Mouse (Mus musculus) heart, embryonic 11.5 days (tissue): ENCODE measurements at regions not wholly inside any gene's neighbourhood (a gene's known extent, or its start where the extent isn't known, plus 50 kb on each side); places are given as distances from the start of the nearest gene placed in this dataset.
A peak's percentile ranks its signal among the peaks of the same experiment; 100 is the strongest.

Experiments
- ATAC-seq: fragments of 200-750 bp; cut with Nextera tagmentation; replicated peaks from 2 replicates; pipeline ENCODE4 v1.8.0; 2017; ENCODE audit warnings: moderate library complexity; ENCODE audit not compliant: insufficient number of reproducible peaks, low FRiP score, low TSS enrichment
- H3K27ac ChIP-seq: fragments of 300-500 bp; sonication (generic); 2 replicates; pipeline ENCODE4 v1.5.1; 2014; ENCODE audit warnings: mild to moderate bottlenecking, low read depth, low read length
- H3K27me3 ChIP-seq: fragments of 300-500 bp; sonication (generic); 2 replicates; pipeline ENCODE4 v1.6.1; 2014; ENCODE audit warnings: mild to moderate bottlenecking, low read length, mixed read lengths; ENCODE audit not compliant: control insufficient read depth, insufficient read depth
- H3K36me3 ChIP-seq: fragments of 300-500 bp; sonication (generic); 2 replicates; pipeline ENCODE4 v1.6.1; 2014; ENCODE audit warnings: mild to moderate bottlenecking, low read length, moderate library complexity, mixed read lengths; ENCODE audit not compliant: control insufficient read depth, insufficient read depth
- H3K4me1 ChIP-seq: fragments of 300-500 bp; sonication (generic); 2 replicates; pipeline ENCODE4 v1.6.1; 2014; ENCODE audit warnings: low read length; ENCODE audit not compliant: control insufficient read depth, insufficient read depth
- H3K4me2 ChIP-seq: fragments of 300-500 bp; sonication (generic); 2 replicates; pipeline ENCODE4 v1.6.1; 2014; ENCODE audit warnings: mild to moderate bottlenecking, moderate library complexity
- H3K4me3 ChIP-seq: fragments of 300-500 bp; sonication (generic); 2 replicates; pipeline ENCODE4 v1.5.1; 2014; ENCODE audit warnings: low read depth, low read length
- H3K9ac ChIP-seq: fragments of 300-500 bp; sonication (generic); 2 replicates; pipeline ENCODE4 v1.6.1; 2014; ENCODE audit warnings: mild to moderate bottlenecking, low read depth, low read length, moderate library complexity
- H3K9me3 ChIP-seq: fragments of 300-500 bp; sonication (generic); replicated peaks from 2 replicates; pipeline ENCODE4 v1.6.1; 2016; ENCODE audit warnings: low read length; ENCODE audit not compliant: control insufficient read depth
- WGBS: fragments of 180-500 bp; shearing (Covaris S2); extraction: QIAGEN DNeasy Blood & Tissue Kit; methylation state at CpG from one replicate; pipeline ENCODE4 v1.1.7; 2014; ENCODE audit not compliant: insufficient replicate concordance; 5-methylcytosine and 5-hydroxymethylcytosine counted together

DNA sequence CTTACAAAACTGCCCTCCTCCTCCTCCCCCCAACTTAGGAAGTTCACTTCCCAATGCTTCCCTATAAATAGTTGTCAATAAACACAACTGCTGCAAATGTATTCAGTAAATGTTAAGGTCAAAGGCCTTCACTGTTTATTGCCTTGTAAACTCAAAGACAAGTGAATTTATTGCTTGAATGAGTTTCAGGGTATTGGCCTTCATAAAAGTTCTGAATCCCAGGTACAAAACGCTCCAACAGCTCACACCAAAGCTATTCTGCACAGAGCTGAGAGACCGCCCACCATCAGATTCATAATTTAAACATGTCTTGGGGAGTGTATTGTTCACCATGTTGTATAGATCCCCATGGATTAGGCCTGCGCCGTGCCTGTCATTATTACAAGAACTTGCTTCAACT is 53.9 kb upstream of the Cdkn3 start:
- no peak overlapping the region for H3K27ac ChIP-seq
- no peak overlapping the region for H3K4me2 ChIP-seq
- H3K4me1 ChIP-seq: peaks cover 6% of the 10 kb centered on the region; the same call in 1 of the 2 replicates
- no peak overlapping the region for H3K9ac ChIP-seq
- WGBS: 85% methylated on average over 4 of the region's 4 CpGs
- H3K4me3 ChIP-seq: no peak overlapping the region
- no peaks in the 10 kb centered on the region for H3K27me3 ChIP-seq
- ATAC-seq: no peak
- no peaks in the 10 kb centered on the region for H3K36me3 ChIP-seq
- H3K9me3 ChIP-seq: no peaks in the 10 kb centered on the region

- no peaks in the 10 kb centered on the region for H3K36me3 ChIP-seq
- H3K9me3 ChIP-seq: no peaks in the 10 kb centered on the region
- peak overlapping the region; percentile 4; the same call in 1 of the 2 replicates for H3K4me3 ChIP-seq
- H3K27ac ChIP-seq: no peak overlapping the region
- H3K27me3 ChIP-seq: no peaks in the 10 kb centered on the region
- peaks cover 6% of the 10 kb centered on the region; the same call in 1 of the 2 replicates for H3K4me1 ChIP-seq
- ATAC-seq: no peak
- peak overlapping the region; percentile 34; the same call in 1 of the 2 replicates for H3K9ac ChIP-seq
- H3K4me2 ChIP-seq: peak overlapping the region; percentile 49
- 26% methylated on average over 9 of the region's 9 CpGs for WGBS
Observed at GRCm38 (mm10) chr14:46704316-46704751, 56.0 kb upstream of the Cdkn3 start.

DNA sequence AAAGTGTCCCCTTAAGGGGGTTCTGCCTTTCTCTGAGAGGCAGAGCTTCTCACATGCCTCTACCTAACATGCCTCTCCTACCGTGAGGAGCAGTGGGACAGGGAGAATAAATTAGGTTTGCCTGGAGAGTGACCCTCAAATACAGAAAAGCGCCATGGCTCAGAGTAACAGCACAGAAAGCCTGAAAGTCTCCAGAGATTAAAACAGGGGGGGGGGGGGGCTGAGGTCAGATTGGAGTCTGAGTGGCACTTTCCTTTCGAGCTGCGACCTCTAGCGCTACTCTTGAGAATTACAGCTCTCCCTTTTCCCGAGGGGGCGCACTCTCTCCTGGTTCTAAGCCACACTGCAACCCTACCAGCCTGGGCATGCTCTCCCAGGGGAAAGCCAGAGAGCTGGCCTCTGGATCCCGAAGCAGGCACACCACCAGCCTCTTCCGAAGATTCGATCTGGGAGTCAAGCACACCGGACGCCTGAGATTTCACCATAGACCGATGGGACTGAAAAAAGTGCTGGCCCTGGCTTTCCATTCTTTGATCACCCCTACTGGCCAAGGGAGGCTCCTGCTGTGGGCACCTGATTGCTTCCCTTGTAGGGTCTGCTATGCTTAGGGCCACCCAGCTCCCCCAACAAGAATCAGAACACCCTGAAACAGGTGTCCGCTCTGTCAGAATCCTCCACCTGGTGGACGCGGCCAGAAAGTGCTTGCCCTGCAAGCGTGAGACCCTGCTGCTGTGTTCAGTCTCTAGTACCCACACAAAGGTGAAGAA is 57.5 kb upstream of the Cdkn3 start:
- 31% methylated on average over 17 of the region's 17 CpGs for WGBS
- Histone ChIP-seq H3K27me3 (no peaks in the 10 kb centered on the region), H3K4me3 (no peak overlapping the region), H3K36me3 (no peaks in the 10 kb centered on the region), H3K9me3 (no peaks in the 10 kb centered on the region), H3K27ac (no peak overlapping the region), H3K4me1 (peaks cover 6% of the 10 kb centered on the region; the same call in 1 of the 2 replicates), H3K9ac (no peak overlapping the region), H3K4me2 (peak overlapping the region; percentile 33)
- no peak; the same call in 1 of the 2 replicates for ATAC-seq

DNA sequence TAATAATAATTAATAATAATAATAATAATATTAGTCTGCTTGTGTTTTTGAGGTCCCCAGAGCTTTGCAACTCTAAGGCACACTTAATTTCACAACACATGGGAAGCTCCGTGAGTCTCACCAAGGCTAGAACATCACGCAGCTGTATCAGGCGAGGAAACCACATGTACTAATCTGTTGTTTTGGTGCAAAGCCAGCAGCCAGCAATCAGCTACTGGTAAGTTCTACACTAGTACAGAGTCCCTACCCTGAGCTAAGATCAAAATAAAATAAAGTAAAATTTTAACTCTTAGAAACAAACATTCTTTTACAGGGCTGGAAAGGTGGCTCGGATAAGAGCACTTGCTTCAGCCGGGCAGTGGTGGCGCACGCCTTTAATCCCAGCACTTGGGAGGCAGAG is 67.8 kb upstream of the Cdkn3 start:
- Histone ChIP-seq H3K9ac (no peak overlapping the region), H3K27me3 (no peaks in the 10 kb centered on the region), H3K36me3 (no peaks in the 10 kb centered on the region), H3K27ac (no peak overlapping the region), H3K9me3 (no peaks in the 10 kb centered on the region), H3K4me3 (no peak overlapping the region), H3K4me1 (no peaks in the 10 kb centered on the region), H3K4me2 (no peak overlapping the region)
- WGBS: 90% methylated on average over 7 of the region's 7 CpGs
- no peak for ATAC-seq

DNA sequence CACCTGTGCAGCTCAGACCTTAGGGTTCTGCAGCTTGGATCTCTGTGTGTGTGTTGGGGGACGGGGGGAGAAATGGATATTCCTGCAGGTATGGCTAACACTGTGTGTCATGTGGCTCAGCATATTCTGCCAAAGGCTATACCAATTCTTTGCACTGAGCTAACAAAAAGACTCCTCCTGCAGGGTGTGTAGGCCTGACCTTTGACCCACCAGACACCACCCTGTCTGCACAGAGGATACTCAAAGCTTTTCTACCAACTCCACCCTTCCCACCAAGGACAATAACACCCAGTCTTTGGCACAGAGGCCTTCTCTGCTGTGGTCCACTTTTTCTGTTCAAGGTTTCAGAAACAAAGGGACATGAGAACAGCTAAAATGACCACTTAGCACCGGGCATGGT is 68.3 kb upstream of the Cdkn3 start:
- Histone ChIP-seq H3K36me3 (no peaks in the 10 kb centered on the region), H3K4me1 (no peaks in the 10 kb centered on the region), H3K9ac (no peak overlapping the region), H3K27ac (no peak overlapping the region), H3K9me3 (no peaks in the 10 kb centered on the region), H3K4me3 (no peak overlapping the region), H3K27me3 (no peaks in the 10 kb centered on the region), H3K4me2 (no peak overlapping the region)
- ATAC-seq: no peak
- 76% methylated on average over 2 of the region's 2 CpGs for WGBS

DNA sequence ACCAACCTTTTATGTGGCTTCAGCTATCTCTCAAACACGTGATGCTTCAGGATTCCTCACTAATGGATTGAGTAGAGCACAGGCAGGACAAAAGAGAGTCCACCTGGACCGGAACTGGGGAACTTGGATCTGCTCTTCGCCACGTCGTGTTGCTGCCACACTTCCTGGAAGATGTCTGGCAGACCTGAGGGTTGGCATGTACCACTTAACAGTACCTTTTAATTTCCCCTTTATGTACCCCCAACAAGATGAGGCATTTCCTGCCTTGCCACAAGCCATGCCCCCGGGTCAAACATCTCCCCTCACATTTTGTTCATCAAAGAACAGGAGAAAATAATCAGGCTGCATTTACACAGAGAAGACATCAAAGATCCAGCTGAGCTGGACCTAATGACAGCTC is 77.6 kb upstream of the Cdkn3 start:
- H3K27me3 ChIP-seq: no peaks in the 10 kb centered on the region
- peaks cover 7% of the 10 kb centered on the region for H3K4me1 ChIP-seq
- H3K36me3 ChIP-seq: no peaks in the 10 kb centered on the region
- WGBS: 76% methylated on average over 6 of the region's 6 CpGs
- H3K27ac ChIP-seq: no peak overlapping the region
- no peak overlapping the region for H3K9ac ChIP-seq
- no peaks in the 10 kb centered on the region for H3K9me3 ChIP-seq
- H3K4me2 ChIP-seq: no peak overlapping the region
- no peak overlapping the region for H3K4me3 ChIP-seq
- ATAC-seq: no peak

- no peak overlapping the region for H3K4me3 ChIP-seq
- no peaks in the 10 kb centered on the region for H3K27me3 ChIP-seq
- H3K9ac ChIP-seq: no peak overlapping the region
- H3K27ac ChIP-seq: no peak overlapping the region
- WGBS: 29% methylated on average over 4 of the region's 4 CpGs
- ATAC-seq: no peak
- H3K9me3 ChIP-seq: no peaks in the 10 kb centered on the region
- H3K36me3 ChIP-seq: no peaks in the 10 kb centered on the region
- H3K4me2 ChIP-seq: no peak overlapping the region
- H3K4me1 ChIP-seq: peaks cover 16% of the 10 kb centered on the region
Observed at GRCm38 (mm10) chr14:46678935-46679334, 81.4 kb upstream of the Cdkn3 start.

DNA sequence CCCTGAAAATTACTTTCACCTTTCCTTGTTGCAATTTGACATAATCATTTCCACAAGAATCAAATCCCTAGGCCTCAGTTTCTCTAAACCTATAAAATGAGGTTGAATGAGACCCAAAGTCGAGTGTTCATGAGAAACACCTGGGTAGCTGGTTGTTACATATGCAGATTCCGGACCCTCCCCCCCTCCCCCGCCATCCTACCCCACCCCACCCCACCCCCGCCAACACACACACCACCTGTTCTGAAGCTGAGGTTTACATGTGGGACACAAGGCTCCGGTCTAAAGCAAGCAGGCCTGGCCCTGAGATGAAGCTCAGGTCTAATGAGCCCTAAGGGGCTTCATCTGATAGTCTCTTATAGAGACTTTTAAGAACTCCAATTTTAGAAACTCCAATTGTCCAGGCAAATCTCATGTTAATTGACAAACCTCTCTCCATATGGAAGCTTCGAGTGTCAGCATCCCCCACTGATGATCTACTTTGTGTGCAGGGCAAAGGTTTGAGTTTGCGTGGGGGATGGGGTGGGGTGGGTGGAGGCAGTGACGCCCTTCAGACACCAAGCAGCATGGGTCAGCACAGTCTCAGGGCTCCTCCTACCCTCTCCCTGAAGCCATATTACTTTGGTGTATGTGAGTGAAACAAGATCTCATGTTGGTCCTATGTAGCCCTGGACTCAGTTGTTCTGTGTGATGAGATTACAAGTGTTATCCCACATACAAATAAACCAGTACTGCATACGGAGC is 88.7 kb upstream of the Cdkn3 start:
- no peak overlapping the region for H3K4me3 ChIP-seq
- H3K9me3 ChIP-seq: no peaks in the 10 kb centered on the region
- no peaks in the 10 kb centered on the region for H3K27me3 ChIP-seq
- H3K36me3 ChIP-seq: no peaks in the 10 kb centered on the region
- WGBS: 81% methylated on average over 9 of the region's 9 CpGs
- no peak for ATAC-seq
- no peak overlapping the region for H3K27ac ChIP-seq
- H3K4me1 ChIP-seq: peaks cover 17% of the 10 kb centered on the region
- no peak overlapping the region for H3K9ac ChIP-seq
- no peak overlapping the region for H3K4me2 ChIP-seq
